Mouse (Mus musculus) limb, embryonic 12.5 days (tissue): Measurements from ENCODE around the gene Pa2g4. TPM values are rescaled to one million over a fixed set of nuclear protein-coding genes. Genes with fewer than 3 reads are reported as not detected.
A peak's percentile ranks its signal among the peaks of the same experiment; 100 is the strongest.

Experiments
- ATAC-seq: fragments of 200-750 bp; cut with Nextera tagmentation; 2 replicates; pipeline ENCODE4 v1.8.0; 2017; ENCODE audit warnings: low read depth, moderate TSS enrichment; ENCODE audit not compliant: insufficient number of reproducible peaks, insufficient read depth, low FRiP score, low TSS enrichment
- H3K27ac ChIP-seq: fragments of 300-500 bp; sonication (generic); 2 replicates; pipeline ENCODE4 v1.5.1; 2016; ENCODE audit warnings: mild to moderate bottlenecking, moderate library complexity
- H3K27me3 ChIP-seq: fragments of 300-500 bp; sonication (generic); 2 replicates; pipeline ENCODE4 v1.6.1; 2016; ENCODE audit warnings: mild to moderate bottlenecking, moderate library complexity
- H3K36me3 ChIP-seq: fragments of 300-500 bp; sonication (generic); 2 replicates; pipeline ENCODE4 v1.6.1; 2016; ENCODE audit warnings: mild to moderate bottlenecking, moderate library complexity
- H3K4me1 ChIP-seq: fragments of 300-500 bp; sonication (generic); replicated peaks from 2 replicates; pipeline ENCODE4 v1.6.1; 2016
- H3K4me2 ChIP-seq: fragments of 300-500 bp; sonication (generic); 2 replicates; pipeline ENCODE4 v1.6.1; 2016; ENCODE audit warnings: mild to moderate bottlenecking, moderate library complexity
- H3K4me3 ChIP-seq: fragments of 300-500 bp; sonication (generic); replicated peaks from 2 replicates; pipeline ENCODE4 v1.5.1; 2016; ENCODE audit warnings: mild to moderate bottlenecking
- H3K9ac ChIP-seq: fragments of 300-500 bp; sonication (generic); replicated peaks from 2 replicates; pipeline ENCODE4 v1.6.1; 2016; ENCODE audit warnings: mild to moderate bottlenecking, moderate library complexity
- H3K9me3 ChIP-seq: fragments of 300-500 bp; sonication (generic); 2 replicates; pipeline ENCODE4 v1.6.1; 2016; ENCODE audit warnings: mild to moderate bottlenecking, moderate library complexity
- WGBS: fragments of 180-500 bp; shearing (Covaris S2); methylation state at CpG from one replicate; pipeline ENCODE4 v1.1.7; 2016; 5-methylcytosine and 5-hydroxymethylcytosine counted together
- polyA plus RNA-seq: library from polyadenylated mRNA; unstranded; fragments of >200 nt; fragmentation: Nextera tagmentation; extraction: Ambion mirVana; gene quantifications from 2 replicates; pipeline ENCODE4 v1.2.1, GENCODE M21; 2016

Gene Pa2g4
- polyA plus RNA-seq, 1 experiment from 2014 or later, result 199 TPM

- Histone ChIP-seq H3K9ac (no peak overlapping the region), H3K27ac (peak overlapping the region; percentile 26; the same call in 1 of the 2 replicates), H3K9me3 (no peaks in the 10 kb centered on the region), H3K4me1 (0 out of 2 replicates have a peak, but pooled peaks cover 3% of the 10 kb centered on the region), H3K4me3 (peak overlapping the region; percentile 13; the same call in 1 of the 2 replicates), H3K36me3 (no peaks in the 10 kb centered on the region), H3K27me3 (no peaks in the 10 kb centered on the region), H3K4me2 (peak overlapping the region; percentile 48)
- 76% methylated on average over 4 of the region's 4 CpGs for WGBS
- peak; percentile 27; the same call in 1 of the 2 replicates for ATAC-seq
Observed at GRCm38 (mm10) chr10:128535624-128536265, 30.0 kb downstream of the Pa2g4 start.

- Histone ChIP-seq H3K4me2 (no peak overlapping the region), H3K27me3 (no peaks in the 10 kb centered on the region), H3K4me1 (0 out of 2 replicates have a peak, but pooled peaks cover 3% of the 10 kb centered on the region), H3K36me3 (no peaks in the 10 kb centered on the region), H3K9ac (no peak overlapping the region), H3K27ac (no peak overlapping the region), H3K4me3 (no peak overlapping the region), H3K9me3 (no peaks in the 10 kb centered on the region)
- ATAC-seq, result no peak
- WGBS, result 77% methylated on average over 2 of the region's 2 CpGs
Observed at GRCm38 (mm10) chr10:128535206-128535605, 30.6 kb downstream of the Pa2g4 start.

GRCm38 (mm10) chr10:128526366-128527356 is 39.1 kb downstream of the Pa2g4 start:
- WGBS, result 34% methylated on average over 28 of the region's 28 CpGs
- no peak for ATAC-seq
- H3K4me1 ChIP-seq, result peaks cover 15% of the 10 kb centered on the region
- H3K9ac ChIP-seq, result no peak overlapping the region
- H3K36me3 ChIP-seq, result no peaks in the 10 kb centered on the region
- H3K9me3 ChIP-seq, result no peaks in the 10 kb centered on the region
- H3K27me3 ChIP-seq, result peaks cover 53% of the 10 kb centered on the region
- H3K4me2 ChIP-seq, result peak overlapping the region; percentile 99
- H3K4me3 ChIP-seq, result peak overlapping the region; percentile 78
- no peak overlapping the region for H3K27ac ChIP-seq

GRCm38 (mm10) chr10:128525671-128526308 is 40.0 kb downstream of the Pa2g4 start, which contains the start of gene Esyt1:
Gene Esyt1, minus strand, starts transcription at chr10:128525871.
- H3K36me3 ChIP-seq, result peaks cover 8% of the 10 kb centered on the region; the same call in 1 of the 2 replicates
- ATAC-seq, result peak; percentile 97
- WGBS, result under 1% methylated on average over 37 of the region's 37 CpGs
- H3K4me3 ChIP-seq, result peak within 1 kb of the TSS; percentile 78
- H3K9ac ChIP-seq, result peak within 1 kb of the TSS; percentile 71
- peak within 1 kb of the TSS; percentile 99 for H3K4me2 ChIP-seq
- peaks cover 15% of the 10 kb centered on the region for H3K4me1 ChIP-seq
- H3K9me3 ChIP-seq, result no peaks in the 10 kb centered on the region
- H3K27me3 ChIP-seq, result peaks cover 60% of the 10 kb centered on the region
- peak within 1 kb of the TSS; percentile 50; the same call in 1 of the 2 replicates for H3K27ac ChIP-seq

- ATAC-seq, result peak; percentile 17; the same call in 1 of the 2 replicates
Observed at GRCm38 (mm10) chr10:128524732-128525662, 40.8 kb downstream of the Pa2g4 start.

GRCm38 (mm10) chr10:128524111-128524731 is 41.6 kb downstream of the Pa2g4 start:
- Histone ChIP-seq H3K27me3 (peaks cover 65% of the 10 kb centered on the region), H3K4me2 (peak overlapping the region; percentile 99), H3K9ac (peak overlapping the region; percentile 71), H3K36me3 (peaks cover 21% of the 10 kb centered on the region), H3K27ac (no peak overlapping the region), H3K4me1 (peaks cover 15% of the 10 kb centered on the region), H3K9me3 (no peaks in the 10 kb centered on the region), H3K4me3 (peak overlapping the region; percentile 78)
- no peak for ATAC-seq
- 9% methylated on average over 11 of the region's 11 CpGs for WGBS

More at GRCm38 (mm10) chr10:128524732-128525662, 40.8 kb downstream of the Pa2g4 start:
- Histone ChIP-seq H3K27ac (peak overlapping the region; percentile 50; the same call in 1 of the 2 replicates), H3K4me1 (peaks cover 15% of the 10 kb centered on the region), H3K4me2 (peak overlapping the region; percentile 99), H3K9ac (peak overlapping the region; percentile 71), H3K4me3 (peak overlapping the region; percentile 78), H3K9me3 (no peaks in the 10 kb centered on the region), H3K36me3 (peaks cover 16% of the 10 kb centered on the region; the same call in 1 of the 2 replicates), H3K27me3 (peaks cover 64% of the 10 kb centered on the region)
- WGBS, result under 1% methylated on average over 58 of the region's 58 CpGs

GRCm38 (mm10) chr10:128522351-128522750 is 43.4 kb downstream of the Pa2g4 start:
- ATAC-seq, result no peak
- Histone ChIP-seq H3K4me2 (no peak overlapping the region), H3K36me3 (peaks cover 31% of the 10 kb centered on the region), H3K4me1 (peaks cover 15% of the 10 kb centered on the region), H3K9me3 (no peaks in the 10 kb centered on the region), H3K27me3 (peaks cover 72% of the 10 kb centered on the region), H3K4me3 (no peak overlapping the region), H3K27ac (no peak overlapping the region), H3K9ac (no peak overlapping the region)
- WGBS, result 69% methylated on average over 6 of the region's 6 CpGs

GRCm38 (mm10) chr10:128520591-128520990 is 45.2 kb downstream of the Pa2g4 start:
- H3K36me3 ChIP-seq, result peaks cover 32% of the 10 kb centered on the region
- H3K4me3 ChIP-seq, result no peak overlapping the region
- H3K4me1 ChIP-seq, result peaks cover 16% of the 10 kb centered on the region
- H3K9ac ChIP-seq, result no peak overlapping the region
- no peak overlapping the region for H3K27ac ChIP-seq
- no peaks in the 10 kb centered on the region for H3K9me3 ChIP-seq
- H3K27me3 ChIP-seq, result peaks cover 84% of the 10 kb centered on the region
- no peak overlapping the region for H3K4me2 ChIP-seq
- no peak for ATAC-seq
- 84% methylated on average over 16 of the region's 16 CpGs for WGBS

GRCm38 (mm10) chr10:128518833-128519232 is 47.0 kb downstream of the Pa2g4 start:
- peaks cover 6% of the 10 kb centered on the region for H3K4me1 ChIP-seq
- peaks cover 79% of the 10 kb centered on the region for H3K27me3 ChIP-seq
- 69% methylated on average over 7 of the region's 7 CpGs for WGBS
- no peak overlapping the region for H3K27ac ChIP-seq
- no peak overlapping the region for H3K4me3 ChIP-seq
- no peak overlapping the region for H3K4me2 ChIP-seq
- no peak overlapping the region for H3K9ac ChIP-seq
- H3K36me3 ChIP-seq, result peaks cover 40% of the 10 kb centered on the region
- no peak for ATAC-seq
- no peaks in the 10 kb centered on the region for H3K9me3 ChIP-seq
